Mouse (Mus musculus) monocyte, adult 2 months (primary cell): ENCODE results near the gene Cep350.

Experiments
- DNase-seq, 2 experiments: peaks; one replicate each; pipeline ENCODE4 v3.0.0; 2022; ENCODE audit warnings: low spot score in 2 of 2, low read depth in 1 of 2

Cep350 gene

GRCm38 (mm10) chr1:155810616-155811015 is 162.4 kb downstream of the Cep350 start:
- DNase-seq, result no peak

- DNase-seq, result peak in 1 of 2 experiments; percentile 5
These were observed 163.2 kb downstream of the Cep350 start for GRCm38 (mm10) chr1:155809706-155810442.

- no peak for DNase-seq
These were observed 164.8 kb downstream of the Cep350 start for GRCm38 (mm10) chr1:155808261-155808660.

- DNase-seq, result no peak
These were observed 167.4 kb downstream of the Cep350 start for GRCm38 (mm10) chr1:155805607-155806006.

GRCm38 (mm10) chr1:155801014-155801991 is 171.8 kb downstream of the Cep350 start:
- no peak for DNase-seq

- no peak for DNase-seq
These were observed 175.1 kb downstream of the Cep350 start for GRCm38 (mm10) chr1:155798000-155798399.

GRCm38 (mm10) chr1:155797425-155797824 is 175.6 kb downstream of the Cep350 start:
- DNase-seq, result no peak

GRCm38 (mm10) chr1:155796757-155797405 is 176.2 kb downstream of the Cep350 start:
- DNase-seq, result no peak

- DNase-seq, result no peak
These were observed 177.2 kb downstream of the Cep350 start for GRCm38 (mm10) chr1:155795791-155796233.
